Mouse (Mus musculus) ES-Bruce4 (cell line): ENCODE data around the gene Ireb2. TPM values are rescaled to one million over a fixed set of nuclear protein-coding genes. Genes with fewer than 3 reads are reported as not detected.

ENCODE experiments used
- H3K27ac ChIP-seq: 2 replicates; pipeline ENCODE4 v1.5.1; 2012; ENCODE audit warnings: low read length, inconsistent platforms; ENCODE audit not compliant: insufficient read depth
- H3K27me3 ChIP-seq: 2 replicates; pipeline ENCODE4 v1.6.1; 2012; ENCODE audit warnings: mild to moderate bottlenecking, low read length, inconsistent platforms; ENCODE audit not compliant: control insufficient read depth, poor library complexity, insufficient read depth, severe bottlenecking
- H3K36me3 ChIP-seq: 2 replicates; pipeline ENCODE4 v1.6.1; 2012; ENCODE audit warnings: inconsistent platforms, mild to moderate bottlenecking, low read length, moderate library complexity; ENCODE audit not compliant: control insufficient read depth, poor library complexity, insufficient read depth, severe bottlenecking
- H3K4me1 ChIP-seq: one replicate; pipeline ENCODE4 v1.8.1; 2011; ENCODE audit warnings: low read length; ENCODE audit not compliant: control insufficient read depth, insufficient read depth
- H3K4me3 ChIP-seq: 2 replicates; pipeline ENCODE4 v1.5.1; 2011; ENCODE audit warnings: low read depth, mild to moderate bottlenecking, low read length
- H3K9ac ChIP-seq: 2 replicates; pipeline ENCODE4 v1.6.1; 2012; ENCODE audit warnings: low read depth, mild to moderate bottlenecking, inconsistent platforms; ENCODE audit not compliant: poor library complexity, severe bottlenecking
- H3K9me3 ChIP-seq: replicated peaks from 2 replicates; pipeline ENCODE4 v1.6.1; 2012; ENCODE audit warnings: mild to moderate bottlenecking, low read length, inconsistent platforms; ENCODE audit not compliant: control insufficient read depth, poor library complexity, insufficient read depth, severe bottlenecking
- CTCF ChIP-seq: IDR thresholded peaks from one replicate; pipeline ENCODE4 v1.8.1; 2011; ENCODE audit warnings: low read depth, low read length
- EP300 ChIP-seq: IDR thresholded peaks from 2 replicates; pipeline ENCODE4 v1.6.1; 2011; ENCODE audit warnings: low read depth, low read length; ENCODE audit not compliant: insufficient read depth
- POLR2A ChIP-seq: IDR thresholded peaks from one replicate; pipeline ENCODE4 v1.8.1; 2011; ENCODE audit warnings: low read length; ENCODE audit not compliant: insufficient read depth
- polyA plus RNA-seq: library from polyadenylated mRNA; stranded (reverse); fragments of >200 nt; gene quantifications from 2 replicates; pipeline ENCODE4 v1.2.4, GENCODE M21; 2011; ENCODE audit warnings: low read depth; ENCODE audit not compliant: missing spikeins, insufficient read depth, insufficient read length

Gene Ireb2
- polyA plus RNA-seq, 1 experiment, result 126 TPM

GRCm38 (mm10) chr9:54857474-54857873 is 6.1 kb upstream of the Ireb2 start:
- TF ChIP-seq EP300 (0 out of 2 replicates have a peak, but pooled peaks have one; percentile 24), CTCF (no peak), POLR2A (no peak)
- H3K4me3 ChIP-seq, result no peak overlapping the region
- H3K4me1 ChIP-seq, result peaks cover 5% of the 10 kb centered on the region
- H3K36me3 ChIP-seq, result no peaks in the 10 kb centered on the region
- no peak overlapping the region for H3K9ac ChIP-seq
- peak overlapping the region; percentile 40 for H3K27ac ChIP-seq
- no peaks in the 10 kb centered on the region for H3K27me3 ChIP-seq
- H3K9me3 ChIP-seq, result no peaks in the 10 kb centered on the region

GRCm38 (mm10) chr9:54860526-54860925 is 3.1 kb upstream of the Ireb2 start:
- no peak overlapping the region for H3K27ac ChIP-seq
- no peak overlapping the region for H3K9ac ChIP-seq

GRCm38 (mm10) chr9:54878759-54879158 is 15.2 kb downstream of the Ireb2 start:
- TF ChIP-seq CTCF (no peak), EP300 (no peak), POLR2A (no peak)
- Histone ChIP-seq H3K36me3 (peaks cover 39% of the 10 kb centered on the region), H3K27me3 (no peaks in the 10 kb centered on the region), H3K4me1 (peaks cover 2% of the 10 kb centered on the region), H3K9ac (no peak overlapping the region), H3K27ac (no peak overlapping the region), H3K4me3 (no peak overlapping the region), H3K9me3 (no peaks in the 10 kb centered on the region)

More at GRCm38 (mm10) chr9:54860526-54860925, 3.1 kb upstream of the Ireb2 start:
- H3K4me3 ChIP-seq, result no peak overlapping the region
- peaks cover 4% of the 10 kb centered on the region for H3K36me3 ChIP-seq
- H3K4me1 ChIP-seq, result peaks cover 5% of the 10 kb centered on the region
- no peaks in the 10 kb centered on the region for H3K27me3 ChIP-seq
- H3K9me3 ChIP-seq, result no peaks in the 10 kb centered on the region
- TF ChIP-seq POLR2A (no peak), EP300 (no peak), CTCF (no peak)

- H3K36me3 ChIP-seq, result peaks cover 44% of the 10 kb centered on the region
- no peaks in the 10 kb centered on the region for H3K4me1 ChIP-seq
- no peaks in the 10 kb centered on the region for H3K27me3 ChIP-seq
- no peak for TF ChIP-seq CTCF
- TF ChIP-seq POLR2A, result no peak
- TF ChIP-seq EP300, result no peak
- H3K9ac ChIP-seq, result no peak overlapping the region
- no peaks in the 10 kb centered on the region for H3K9me3 ChIP-seq
- no peak overlapping the region for H3K4me3 ChIP-seq
- no peak overlapping the region for H3K27ac ChIP-seq
Measured at GRCm38 (mm10) chr9:54892111-54892510, 28.5 kb downstream of the Ireb2 start.

- no peaks in the 10 kb centered on the region for H3K4me1 ChIP-seq
- no peak overlapping the region for H3K4me3 ChIP-seq
- no peak overlapping the region for H3K9ac ChIP-seq
- peaks cover 51% of the 10 kb centered on the region for H3K36me3 ChIP-seq
- H3K27ac ChIP-seq, result no peak overlapping the region
- no peaks in the 10 kb centered on the region for H3K9me3 ChIP-seq
- TF ChIP-seq POLR2A, result no peak
- TF ChIP-seq EP300, result no peak
- peak; percentile 14 for TF ChIP-seq CTCF
- no peaks in the 10 kb centered on the region for H3K27me3 ChIP-seq
Measured at GRCm38 (mm10) chr9:54897097-54897496, 33.5 kb downstream of the Ireb2 start.

GRCm38 (mm10) chr9:54909446-54909845 is 45.9 kb downstream of the Ireb2 start:
- H3K4me3 ChIP-seq, result no peak overlapping the region
- no peak overlapping the region for H3K27ac ChIP-seq
- no peaks in the 10 kb centered on the region for H3K9me3 ChIP-seq
- no peak overlapping the region for H3K9ac ChIP-seq
- H3K4me1 ChIP-seq, result no peaks in the 10 kb centered on the region
- TF ChIP-seq POLR2A (no peak), CTCF (no peak)
- peaks cover 33% of the 10 kb centered on the region for H3K36me3 ChIP-seq
- H3K27me3 ChIP-seq, result no peaks in the 10 kb centered on the region

- Histone ChIP-seq H3K27ac (no peak overlapping the region), H3K4me1 (no peaks in the 10 kb centered on the region), H3K9me3 (no peaks in the 10 kb centered on the region), H3K36me3 (no peaks in the 10 kb centered on the region), H3K9ac (no peak overlapping the region), H3K4me3 (no peak overlapping the region), H3K27me3 (no peaks in the 10 kb centered on the region; the same call in 1 of the 2 replicates)
- TF ChIP-seq CTCF (no peak), EP300 (no peak), POLR2A (no peak)
Measured at GRCm38 (mm10) chr9:54915576-54915975, 52.0 kb downstream of the Ireb2 start.
